Mouse (Mus musculus) embryo, embryonic 11 days (tissue): ENCODE measurements around the gene Ang.

ENCODE experiments used
- DNase-seq: peaks from one replicate; pipeline ENCODE4 v3.0.0-alpha.2; 2015

Gene Ang

GRCm38 (mm10) chr14:51090921-51091900, at the start of gene Ang, which contains the start of gene Rnase4:
Ang (plus strand) TSS chr14:51091150.
Rnase4 (plus strand) TSS chr14:51091077.
- peak; percentile 68 for DNase-seq

- DNase-seq = no peak
Measured at GRCm38 (mm10) chr14:51041769-51042168, 49.2 kb upstream of the Ang start, which contains the start of gene Rnase9. Rnase9 (minus strand) TSS chr14:51041869.

GRCm38 (mm10) chr14:51047846-51048245, 43.1 kb upstream of the Ang start:
- no peak for DNase-seq

GRCm38 (mm10) chr14:51050063-51050462, 40.9 kb upstream of the Ang start, which contains the start of gene Rnase11:
Rnase11 (minus strand) TSS chr14:51050163.
- DNase-seq = no peak

GRCm38 (mm10) chr14:51051941-51052340, 39.0 kb upstream of the Ang start:
- no peak for DNase-seq

GRCm38 (mm10) chr14:51053176-51053575, 37.8 kb upstream of the Ang start:
- no peak for DNase-seq

GRCm38 (mm10) chr14:51054243-51055237, 36.4 kb upstream of the Ang start:
- DNase-seq = no peak

- DNase-seq = no peak
Measured at GRCm38 (mm10) chr14:51057401-51057831, 33.5 kb upstream of the Ang start, which contains the start of gene Rnase12. Rnase12 (minus strand) TSS chr14:51057661.

GRCm38 (mm10) chr14:51060761-51061160, 30.2 kb upstream of the Ang start:
- no peak for DNase-seq

- DNase-seq = no peak
Measured at GRCm38 (mm10) chr14:51068956-51069355, 22.0 kb upstream of the Ang start.

GRCm38 (mm10) chr14:51069617-51070016, 21.3 kb upstream of the Ang start:
- peak; percentile 60 for DNase-seq

GRCm38 (mm10) chr14:51074335-51074734, 16.6 kb upstream of the Ang start, which contains the start of gene Olfr750:
Olfr750 (minus strand) TSS chr14:51074435.
- no peak for DNase-seq

- no peak for DNase-seq
Measured at GRCm38 (mm10) chr14:51079180-51079579, 11.8 kb upstream of the Ang start.

- no peak for DNase-seq
Measured at GRCm38 (mm10) chr14:51081035-51081434, 9.9 kb upstream of the Ang start.

GRCm38 (mm10) chr14:51082599-51083581, 8.1 kb upstream of the Ang start:
- DNase-seq = peak; percentile 74

- no peak for DNase-seq
Measured at GRCm38 (mm10) chr14:51083805-51084204, 7.1 kb upstream of the Ang start.

GRCm38 (mm10) chr14:51085086-51085485, 5.9 kb upstream of the Ang start:
- DNase-seq = no peak

- no peak for DNase-seq
Measured at GRCm38 (mm10) chr14:51085911-51086310, 5.0 kb upstream of the Ang start.

- DNase-seq = peak; percentile 50
Measured at GRCm38 (mm10) chr14:51087762-51088161, 3.2 kb upstream of the Ang start.

- peak; percentile 87 for DNase-seq
Measured at GRCm38 (mm10) chr14:51088166-51088969, 2.6 kb upstream of the Ang start.
